8 mouse cellular contexts compared by ENCODE assay signal in genomic region chr2:58680794-58681193, GRCm38 (mm10).
DNase-seq lines count a peak whose midpoint lies in the region; ATAC-seq and TF ChIP-seq lines count a peak whose summit lies in the region.

No protein-coding gene starts in this region.

- no peak overlapping the region for H3K9ac ChIP-seq in heart, adult 2 months (ENCODE audit: low read depth, low read length)
- no peak overlapping the region for H3K9ac ChIP-seq in lung, embryonic 14.5 days

- H3K27me3 ChIP-seq in heart, adult 2 months (ENCODE audit: control insufficient read depth, insufficient read depth, low read length), result no peaks in the 10 kb centered on the region
- H3K27me3 ChIP-seq in lung, embryonic 14.5 days (ENCODE audit: insufficient read depth, low read length), result no peaks in the 10 kb centered on the region

- H3K36me3 ChIP-seq in heart, adult 2 months (ENCODE audit: control insufficient read depth, insufficient read depth, low read length), result no peaks in the 10 kb centered on the region
- no peaks in the 10 kb centered on the region for H3K36me3 ChIP-seq in lung, embryonic 14.5 days (ENCODE audit: insufficient read depth)

- no peaks in the 10 kb centered on the region for H3K4me1 ChIP-seq in heart, adult 2 months (ENCODE audit: control insufficient read depth, insufficient read depth, low read length)
- no peaks in the 10 kb centered on the region for H3K4me1 ChIP-seq in lung, embryonic 14.5 days (ENCODE audit: insufficient read depth)

- no peak overlapping the region for H3K4me2 ChIP-seq in lung, embryonic 14.5 days

- 30% methylated on average over 6 of the region's 6 CpGs for WGBS in heart, adult 2 months
- WGBS in lung, embryonic 14.5 days, result 34% methylated on average over 6 of the region's 6 CpGs

- H3K27ac ChIP-seq in heart, adult 2 months, result no peak overlapping the region
- H3K27ac ChIP-seq in lung, embryonic 14.5 days (ENCODE audit: low read depth), result no peak overlapping the region

- intact Hi-C loops in heart, adult 2 months (cut with DNase I), result loop anchor here (5.0 kb wide), 2 partner anchors 742 to 757 kb away; no protein-coding TSS in a partner anchor
- intact Hi-C loops in heart, postnatal 25 days (cut with DNase I), result loop anchor here (1.0 to 5.0 kb wide), 2 partner anchors 10 to 757 kb away; no protein-coding TSS in a partner anchor

- peak; percentile 38 to 75 for DNase-seq in heart, adult 2 months
- no peak for DNase-seq in heart, postnatal 25 days (ENCODE audit: low spot score)
- DNase-seq in cerebellum, adult 18-20 months, result peak; percentile 69 to 74
- DNase-seq in kidney, postnatal 14 days, result peak; percentile 64
- peak; percentile 88 for DNase-seq in lung, embryonic 14.5 days
- DNase-seq in telencephalon, adult 2 months (ENCODE audit: low read depth, low spot score), result peak; percentile 45

- no peak for TF ChIP-seq EP300 in heart, adult 2 months (IDR thresholded peaks at IDR 0.05; ENCODE audit: insufficient read depth, low read depth, low read length)

- TF ChIP-seq POLR2A in heart, adult 2 months (IDR thresholded peaks at IDR 0.05; ENCODE audit: insufficient read depth, low read depth, low read length), result no peak

- ATAC-seq in CD4-positive, CD25-positive, alpha-beta regulatory T cell, adult 4 months, result peak; percentile 51
- peak; percentile 83 for ATAC-seq in frontal cortex, adult (ENCODE audit: low TSS enrichment)
- ATAC-seq in lung, embryonic 14.5 days (ENCODE audit: insufficient read depth), result no peak

- peak; percentile 87 for TF ChIP-seq CTCF in heart, adult 2 months (IDR thresholded peaks at IDR 0.05)
- TF ChIP-seq CTCF in lung, embryonic 14.5 days (IDR thresholded peaks at IDR 0.05; ENCODE audit: low read depth), result peak; percentile 69

- H3K79me2 ChIP-seq in heart, adult 2 months (replicated peaks; ENCODE audit: control insufficient read depth, insufficient read depth, low read length), result no peaks in the 10 kb centered on the region

- H3K9me3 ChIP-seq in lung, embryonic 14.5 days (ENCODE audit: low read depth, low read length), result no peaks in the 10 kb centered on the region

- H3K4me3 ChIP-seq in heart, adult 2 months, result no peak overlapping the region
- H3K4me3 ChIP-seq in lung, embryonic 14.5 days (ENCODE audit: low read depth, low read length), result no peak overlapping the region
